Mouse (Mus musculus) testis, postnatal 10 days (tissue): ENCODE results near the gene Srsf4.
A peak's percentile ranks its signal among the peaks of the same experiment; 100 is the strongest.

Experiments
- DNase-seq: peaks from one replicate; pipeline ENCODE4 v3.0.0; 2021; ENCODE audit warnings: low spot score

Gene Srsf4

DNA sequence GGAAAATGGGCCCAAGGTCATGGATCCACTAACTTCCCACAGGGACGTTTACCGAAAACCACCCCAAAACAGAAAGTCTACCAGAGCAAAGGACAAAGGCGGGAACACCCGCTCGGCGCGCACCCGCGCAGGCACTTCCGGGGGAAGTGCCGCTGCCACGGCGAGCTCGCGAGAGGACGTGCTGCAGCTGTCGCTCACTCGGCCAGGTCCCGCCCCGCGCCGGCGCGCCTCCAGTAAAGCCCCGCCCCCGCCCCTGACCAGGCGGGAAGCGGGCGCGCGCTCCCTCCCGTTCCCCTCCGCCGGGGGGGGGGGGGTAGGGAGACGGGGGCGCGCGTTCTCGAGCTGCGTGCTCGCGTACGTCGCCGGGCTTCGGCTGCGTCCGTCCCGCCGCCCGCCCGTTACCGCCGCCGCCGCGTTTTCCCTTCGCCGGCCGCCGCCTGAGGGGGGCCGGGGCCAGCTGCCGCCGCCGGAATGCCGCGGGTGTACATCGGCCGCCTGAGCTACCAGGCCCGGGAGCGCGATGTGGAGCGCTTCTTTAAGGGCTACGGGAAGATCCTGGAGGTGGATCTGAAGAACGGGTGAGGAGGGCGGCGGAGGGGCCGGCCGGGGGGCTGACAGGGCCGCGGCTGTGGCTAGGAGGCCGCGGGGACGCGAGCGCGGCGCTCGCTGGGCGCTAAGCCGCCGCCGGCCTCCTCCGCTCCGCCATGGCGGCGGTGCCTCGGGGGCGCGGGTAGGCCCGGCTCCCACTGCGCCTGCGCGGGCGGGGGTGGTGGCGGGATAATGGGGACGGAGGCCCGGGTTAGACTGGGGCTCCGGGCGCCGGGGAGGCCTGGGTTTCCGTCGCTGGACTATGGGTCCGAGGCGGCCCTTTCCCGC is at the start of gene Srsf4:
Gene Srsf4, plus strand, starts transcription at position 325 of the 876 bp plus-strand sequence.
- DNase-seq, result peak; percentile 95

DNA sequence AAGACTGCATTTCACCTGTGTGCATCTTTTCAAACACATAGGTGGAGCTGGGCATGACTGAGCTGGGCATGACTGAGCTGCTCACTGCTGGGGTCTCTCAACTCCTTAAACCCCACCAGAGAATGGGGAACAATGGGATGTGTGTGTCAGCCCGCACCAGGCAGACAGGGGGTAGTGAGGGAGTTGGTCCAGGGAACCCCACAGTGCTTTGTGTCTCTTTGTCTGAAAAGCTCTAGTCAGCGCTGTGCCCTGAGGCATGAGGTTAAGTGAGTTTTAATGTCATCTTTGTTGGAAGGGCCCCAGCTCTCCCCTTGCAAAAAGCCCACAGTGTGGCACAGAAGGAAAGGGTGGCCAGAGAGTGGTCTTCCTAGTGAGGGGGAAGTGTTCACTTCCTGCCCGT is 48.5 kb upstream of the Srsf4 start:
- DNase-seq, result no peak

DNA sequence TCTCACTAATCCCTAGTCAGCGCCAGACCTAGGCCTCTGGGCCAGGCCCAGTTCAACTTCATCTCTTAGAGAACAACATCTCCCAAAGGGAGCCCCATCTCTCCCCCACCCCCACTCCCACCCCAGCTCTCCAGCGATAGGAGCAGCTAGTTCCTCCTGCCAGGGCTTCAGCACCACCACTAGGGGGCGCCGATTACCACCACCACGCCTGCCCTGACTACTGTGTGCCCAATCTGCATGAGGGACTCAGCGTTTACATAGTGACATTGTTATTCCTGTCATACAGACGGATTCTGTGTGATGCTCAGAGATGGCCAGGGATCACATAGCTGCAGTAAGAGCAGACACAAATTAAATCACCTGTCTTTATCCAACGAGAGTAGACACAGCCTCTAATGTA is 47.6 kb upstream of the Srsf4 start:
- no peak for DNase-seq

DNA sequence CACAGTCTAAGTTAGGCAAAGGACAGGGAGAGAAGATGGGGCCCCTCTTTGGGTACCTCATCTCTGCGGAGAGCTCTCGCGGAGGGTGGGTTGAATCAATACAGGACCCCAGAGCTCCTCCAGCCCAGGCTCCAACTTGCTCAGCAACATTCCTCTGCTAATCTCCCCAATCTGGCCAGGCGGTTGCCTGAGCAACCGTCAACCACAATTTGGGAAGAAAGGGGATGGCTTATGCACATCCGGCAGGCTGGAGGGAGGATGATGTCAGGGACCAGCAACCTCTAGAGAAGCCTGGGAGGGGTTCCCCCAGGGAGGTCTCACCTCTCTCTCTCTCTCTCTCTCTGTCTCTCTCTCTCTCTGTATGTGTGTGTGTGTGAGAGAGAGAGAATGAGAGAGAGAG is 46.5 kb upstream of the Srsf4 start:
- no peak for DNase-seq

DNA sequence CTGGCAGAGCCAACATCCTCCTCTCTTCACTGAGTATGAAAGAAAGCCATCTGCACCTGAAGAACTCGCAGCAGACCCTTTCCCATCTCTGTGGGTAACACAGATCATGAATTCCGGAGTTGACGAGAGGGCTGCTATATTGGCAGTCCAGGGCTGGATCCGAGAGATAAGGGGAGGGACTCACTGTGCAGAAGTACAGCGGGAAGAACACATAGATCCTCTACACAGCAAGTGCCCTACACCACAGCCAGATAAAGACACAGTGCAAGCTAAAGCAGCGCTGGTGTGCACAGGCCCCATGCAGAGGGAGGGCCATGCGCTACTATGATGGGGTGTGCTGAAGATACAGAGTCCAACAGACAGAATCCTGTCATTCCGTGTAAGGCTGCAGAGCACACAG is 44.3 kb upstream of the Srsf4 start:
- DNase-seq, result no peak

DNA sequence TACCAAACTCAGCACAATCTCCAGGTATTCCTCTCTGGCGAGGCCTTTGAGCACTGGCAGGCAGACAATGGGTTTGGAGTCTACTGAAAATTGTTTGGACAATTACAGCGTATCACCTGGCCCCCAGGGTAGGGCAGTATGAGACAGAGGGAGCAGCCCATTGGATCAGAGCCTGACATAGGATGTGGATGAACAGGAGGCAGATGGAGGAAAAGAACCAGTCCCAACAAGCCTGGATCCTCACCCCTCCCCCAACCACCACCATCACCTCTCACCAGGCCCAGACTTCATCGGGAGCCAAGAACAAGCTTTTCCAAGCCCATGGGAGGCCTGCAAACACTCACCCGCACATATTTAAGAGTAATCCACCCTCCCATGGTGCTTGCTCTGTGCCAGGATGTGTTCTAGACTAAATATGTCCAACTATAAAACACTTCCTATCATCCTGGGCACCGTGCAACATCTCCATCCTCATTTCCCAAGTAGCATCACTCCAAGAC is 41.8 kb upstream of the Srsf4 start:
- no peak for DNase-seq

DNA sequence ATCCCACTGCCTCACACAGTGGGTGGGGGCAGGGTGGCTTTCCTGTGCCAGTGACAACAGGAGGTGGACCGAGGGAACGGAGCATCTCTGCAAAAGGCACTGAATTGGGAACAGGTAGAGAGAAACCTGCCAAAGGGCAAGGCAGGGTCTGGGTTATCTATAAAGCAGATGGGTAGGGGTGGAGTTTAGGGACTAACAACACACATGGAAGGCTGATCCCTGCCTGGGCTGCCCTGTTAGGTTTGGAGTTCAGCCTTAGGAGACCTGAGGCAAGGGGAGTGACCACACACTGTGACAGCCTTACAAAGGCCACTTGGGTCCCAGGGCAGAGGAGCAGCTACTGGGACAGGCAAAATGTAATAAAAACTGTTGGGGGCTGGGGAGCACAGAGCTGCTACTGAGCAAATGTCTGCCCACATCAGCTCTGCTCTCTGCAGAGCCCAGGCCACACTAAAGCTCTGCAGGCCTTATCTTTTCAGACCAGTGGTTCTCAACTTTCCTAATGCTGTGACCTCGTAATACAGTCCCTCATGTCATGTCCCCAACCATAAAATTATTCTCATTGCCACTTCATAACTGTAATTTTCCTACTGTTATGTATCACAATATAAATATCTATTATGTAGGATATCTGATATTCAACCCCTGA is 40.5 kb upstream of the Srsf4 start:
- DNase-seq, result no peak

DNA sequence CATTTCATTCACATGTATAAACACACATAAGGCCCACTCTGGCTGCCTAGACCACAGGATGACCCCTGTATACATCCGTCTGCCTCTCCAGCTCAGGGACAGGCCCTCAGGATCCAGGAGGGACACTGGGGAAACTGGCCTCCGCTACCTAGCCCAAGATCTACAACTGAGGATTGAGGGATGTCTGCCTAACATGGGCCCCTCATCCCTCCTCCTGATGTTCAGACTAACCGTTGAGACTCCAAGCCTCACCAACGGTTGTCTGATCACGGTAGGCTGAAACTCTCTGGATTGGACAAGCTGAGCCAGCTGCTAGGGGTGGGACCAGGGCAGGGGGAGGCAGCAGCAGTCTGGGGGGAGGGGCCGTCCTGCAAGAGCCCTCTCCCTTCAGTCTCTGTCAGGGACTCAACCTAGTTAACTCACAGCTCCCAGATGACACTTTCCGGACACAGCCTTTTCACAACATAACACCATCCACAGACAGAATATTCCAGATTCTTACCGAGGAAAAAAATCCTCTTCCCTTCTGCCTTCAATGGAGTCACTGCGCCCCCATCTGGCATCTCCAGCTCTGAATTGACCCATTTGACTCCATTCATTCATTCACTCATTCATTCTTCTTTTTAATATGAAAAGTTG is 39.3 kb upstream of the Srsf4 start:
- peak; percentile 58 for DNase-seq

DNA sequence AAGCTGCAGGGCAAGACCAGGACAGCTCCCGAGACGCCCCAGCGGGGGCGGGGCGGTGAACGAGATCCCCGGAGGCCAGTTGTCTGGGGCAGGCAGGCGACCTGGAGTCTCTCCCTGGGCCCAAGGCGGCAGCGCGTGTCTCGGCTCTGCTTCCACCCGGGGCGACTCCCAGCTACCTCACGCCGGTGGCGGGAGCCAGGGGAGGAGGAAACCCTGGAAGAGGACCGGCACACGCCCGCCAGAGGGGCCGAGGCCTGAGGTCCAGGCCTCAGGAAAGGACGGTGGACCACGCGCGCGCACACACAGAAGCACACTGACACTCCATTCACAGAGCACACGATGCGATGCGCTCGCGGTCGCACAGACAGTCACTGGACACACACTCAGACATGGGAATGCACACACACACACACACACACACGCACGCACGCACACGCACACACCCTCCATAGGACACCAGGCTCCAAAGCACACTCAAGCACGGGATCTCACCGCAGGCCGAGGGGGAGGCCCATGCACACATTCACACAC is 37.0 kb upstream of the Srsf4 start:
- peak; percentile 60 for DNase-seq

DNA sequence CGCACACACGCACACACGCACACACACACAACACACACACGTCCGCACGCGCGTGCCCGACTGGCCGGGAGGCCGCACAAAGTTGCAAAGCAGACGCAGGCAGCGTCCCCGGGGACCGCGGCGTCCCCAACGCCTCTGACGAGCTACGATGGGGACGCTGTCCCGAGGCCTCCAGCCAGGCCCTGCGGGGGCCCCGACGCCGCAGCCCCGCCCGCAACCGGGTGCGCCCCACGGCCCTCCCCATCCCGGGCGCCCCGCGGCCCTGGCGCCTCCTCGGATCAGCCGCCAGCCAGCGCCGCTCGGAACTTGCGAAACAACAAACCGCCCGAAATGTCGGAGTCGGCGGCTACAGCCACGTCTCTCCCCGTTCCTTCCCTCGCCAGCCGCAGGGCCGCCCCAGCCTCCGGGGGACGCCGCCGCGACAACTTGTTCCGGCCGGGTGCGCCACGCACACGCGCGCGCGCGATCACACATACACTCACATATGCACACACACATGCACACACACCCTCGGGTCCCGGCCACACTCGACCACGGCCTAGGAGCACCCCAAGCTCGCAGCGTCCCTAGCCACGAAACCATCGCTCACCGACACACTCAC is 36.4 kb upstream of the Srsf4 start:
- DNase-seq, result peak; percentile 57

DNA sequence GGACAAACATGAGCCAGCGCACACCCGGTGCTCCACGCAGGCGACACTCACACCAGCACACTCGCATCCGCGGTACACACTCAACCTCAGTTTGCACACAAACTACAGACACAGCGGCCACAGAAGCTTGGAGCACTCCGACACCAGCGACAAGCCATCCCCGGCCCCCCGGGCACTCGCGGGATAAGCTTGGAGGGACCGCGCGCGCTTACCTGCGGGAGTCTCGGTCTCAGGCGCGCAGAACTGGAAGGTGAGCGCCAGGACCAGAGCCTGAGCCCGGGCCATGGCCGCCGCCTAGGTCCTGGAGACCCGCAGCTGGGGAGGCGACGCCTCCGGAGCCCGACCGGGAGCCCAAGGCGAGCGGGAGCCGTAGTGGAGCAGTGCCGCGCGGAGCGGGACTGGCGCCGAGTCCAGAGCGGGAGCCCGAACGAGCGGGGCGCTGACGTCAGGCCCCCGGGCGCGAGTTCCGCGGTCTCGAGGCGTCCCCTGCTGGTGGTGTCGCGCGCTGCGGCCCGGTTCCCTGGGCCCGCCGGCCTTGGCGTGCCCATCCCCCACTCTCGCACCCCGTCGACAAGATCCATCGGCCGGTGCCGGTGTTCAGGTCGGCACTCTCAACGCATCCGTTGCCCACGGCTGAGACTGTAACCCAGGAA is 35.4 kb upstream of the Srsf4 start, which contains the start of gene Ptpru:
Gene Ptpru, minus strand, starts transcription at position 417 of the 653 bp plus-strand sequence.
- DNase-seq, result peak; percentile 97

DNA sequence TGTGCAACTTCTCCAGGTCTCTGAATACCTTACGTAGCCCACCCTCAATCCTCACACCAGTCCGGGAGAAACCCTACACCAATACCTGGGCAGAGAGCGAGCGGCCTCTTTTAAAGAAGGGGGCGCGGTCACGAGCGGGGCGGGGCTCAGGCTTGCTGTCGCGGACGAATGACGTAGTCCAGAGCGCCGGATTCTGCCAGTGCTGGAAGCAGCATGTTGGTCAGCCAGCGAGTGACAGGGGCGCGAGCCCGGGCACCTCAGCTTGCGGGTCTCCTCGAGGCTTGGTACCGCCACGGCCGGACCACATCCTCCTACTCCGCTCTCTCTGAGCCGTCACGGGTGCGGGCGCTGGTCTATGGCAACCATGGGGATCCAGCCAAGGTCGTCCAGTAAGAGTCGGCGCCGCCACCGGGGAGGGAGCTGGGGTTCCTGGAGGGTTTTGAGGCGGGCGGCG is 30.1 kb upstream of the Srsf4 start, which contains the start of gene Mecr:
Gene Mecr, plus strand, starts transcription at position 181 of the 454 bp plus-strand sequence.
- DNase-seq, result peak; percentile 98

DNA sequence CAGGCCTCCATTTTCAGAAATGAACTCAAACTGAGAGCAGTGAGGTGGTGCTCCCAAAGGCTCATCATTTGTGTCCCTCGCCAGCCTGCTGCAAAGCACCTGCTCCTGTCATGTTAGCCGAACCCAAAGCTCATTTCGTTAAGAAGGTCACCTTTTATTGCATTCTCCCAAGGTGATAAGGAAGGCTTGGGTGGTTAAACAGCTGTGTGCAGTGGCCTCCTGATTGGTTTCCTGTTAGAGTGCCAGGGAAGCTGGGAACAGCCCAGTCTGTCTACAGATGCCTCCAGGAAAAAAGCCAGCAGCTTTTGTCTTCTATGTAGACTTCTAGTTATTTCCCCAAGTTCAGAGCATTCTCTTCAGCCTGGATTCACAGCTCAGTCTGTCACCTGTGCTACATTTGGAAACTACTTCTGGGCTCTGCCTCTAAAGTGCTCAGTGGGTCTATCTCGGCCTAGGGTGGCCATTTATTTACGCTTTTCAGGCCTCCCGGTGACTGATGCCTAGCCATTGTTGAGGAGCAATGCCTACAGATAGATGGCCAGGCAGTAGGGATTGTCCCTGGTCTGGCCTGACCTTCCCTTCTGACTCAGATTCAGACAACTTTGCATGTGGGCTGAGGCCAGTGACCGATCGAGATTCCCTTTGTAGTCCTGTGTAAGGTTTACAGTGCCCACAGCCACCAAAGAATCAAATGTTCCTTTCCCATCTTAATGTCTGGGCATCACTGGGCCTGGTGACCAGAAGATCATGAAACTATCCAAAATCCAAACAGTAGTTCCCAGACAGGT is 27.2 kb upstream of the Srsf4 start:
- DNase-seq, result no peak

DNA sequence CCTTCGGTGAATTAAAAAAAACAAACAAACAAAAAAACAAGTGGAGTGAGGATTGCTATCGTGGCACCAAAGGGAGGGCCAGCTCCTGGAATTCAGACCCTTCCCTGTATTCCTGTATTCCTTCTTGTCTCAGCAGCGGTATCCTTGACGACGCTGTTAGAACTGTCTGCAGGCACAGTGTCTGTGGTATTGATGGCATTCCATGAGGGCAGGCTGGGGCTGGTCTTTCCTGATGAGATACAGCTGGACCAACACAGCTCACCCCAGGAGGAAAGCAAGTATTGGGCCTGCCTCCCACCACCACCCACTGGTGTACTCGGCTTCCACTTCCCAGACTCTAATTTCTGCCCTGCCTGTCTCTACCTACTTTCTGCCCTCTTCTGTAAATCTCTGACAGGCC is 25.3 kb upstream of the Srsf4 start:
- no peak for DNase-seq

DNA sequence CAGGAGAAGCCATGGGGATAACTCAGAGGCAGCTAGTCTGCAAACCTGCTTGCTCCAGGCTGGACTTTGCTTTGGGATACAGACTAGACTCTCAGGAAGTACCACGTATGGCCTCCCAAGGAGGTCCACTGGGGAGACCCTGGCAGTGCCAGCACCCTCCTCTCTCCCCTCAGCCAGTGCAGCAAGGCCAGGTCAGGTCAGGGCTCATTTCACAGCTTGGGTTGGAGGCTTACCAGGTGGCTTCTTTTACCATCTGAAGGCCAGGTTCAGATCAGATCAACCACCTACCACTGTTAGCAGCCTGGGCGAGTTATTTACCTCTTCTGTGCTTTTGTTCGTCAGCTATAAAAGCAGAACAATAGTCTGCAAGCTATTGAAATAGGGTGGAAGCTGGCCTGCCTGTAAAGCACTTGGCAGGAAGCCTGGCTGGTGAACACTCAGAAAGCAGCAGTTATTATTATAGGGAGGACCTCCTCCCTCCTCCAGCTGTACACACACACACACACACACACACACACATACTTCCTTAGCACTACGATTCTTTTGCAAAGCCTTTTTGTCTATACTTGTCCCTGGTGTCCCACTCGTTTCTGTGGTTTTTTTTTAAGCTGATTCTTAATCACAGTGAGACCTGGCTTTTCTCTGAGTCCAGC is 23.3 kb upstream of the Srsf4 start:
- no peak for DNase-seq

DNA sequence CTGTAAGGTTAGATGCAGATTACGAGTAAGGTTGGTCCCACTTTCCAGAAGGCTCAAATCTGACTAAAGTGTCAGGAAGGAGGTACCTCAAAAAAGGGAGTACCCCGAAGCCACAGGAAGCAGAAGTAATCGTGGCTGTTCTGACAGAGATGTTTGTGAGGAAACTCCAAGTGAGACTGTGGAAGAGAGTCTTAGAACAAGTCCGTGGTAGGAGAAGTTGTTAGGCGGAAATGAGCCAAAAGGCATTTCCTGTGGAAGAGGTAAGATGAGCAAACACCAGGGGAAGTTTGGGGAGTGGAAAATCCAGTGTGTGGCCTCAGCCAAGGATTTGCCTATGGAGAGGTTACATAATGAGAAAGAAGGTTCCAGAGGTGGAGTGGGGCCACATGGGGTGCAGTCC is 18.5 kb upstream of the Srsf4 start:
- no peak for DNase-seq

DNA sequence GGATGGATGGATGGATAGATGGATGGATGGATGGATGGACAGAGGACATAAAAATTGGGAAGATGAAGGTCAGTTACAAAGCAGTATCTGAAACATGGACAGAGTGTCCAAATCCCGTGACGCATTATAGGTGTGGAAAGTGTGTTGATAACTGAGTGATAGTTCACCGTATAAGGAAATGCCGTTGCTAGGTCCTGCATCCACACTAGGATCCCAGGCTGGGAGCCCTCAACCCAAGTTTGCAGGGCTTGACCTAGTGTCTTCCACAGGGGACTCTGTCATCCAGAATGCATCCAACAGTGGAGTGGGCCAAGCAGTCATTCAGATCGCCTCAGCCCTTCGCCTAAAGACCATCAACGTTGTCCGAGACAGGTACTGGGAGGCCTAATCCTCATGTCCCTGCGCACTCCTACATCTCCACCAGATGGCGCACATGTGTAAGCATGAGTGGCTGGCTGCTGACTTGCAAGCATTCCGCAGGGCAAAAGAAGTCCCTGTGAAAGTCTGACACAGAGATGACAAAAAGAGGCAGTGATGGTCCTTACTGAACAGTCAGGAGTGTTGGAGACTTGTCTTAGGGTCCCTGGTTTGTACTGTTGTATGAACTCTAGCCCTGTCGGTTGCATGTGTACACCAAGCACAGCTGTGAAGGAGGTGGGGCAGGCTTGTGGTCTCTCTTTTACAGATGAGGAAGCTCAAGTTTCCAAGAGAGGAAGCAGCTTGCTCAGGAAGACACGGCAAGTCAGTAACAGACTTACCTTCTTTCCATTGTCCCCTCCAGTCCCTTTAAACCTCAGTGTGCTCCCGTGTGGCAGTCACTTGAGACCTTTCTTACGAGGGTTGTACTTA is 12.7 kb upstream of the Srsf4 start:
- DNase-seq, result peak; percentile 88

DNA sequence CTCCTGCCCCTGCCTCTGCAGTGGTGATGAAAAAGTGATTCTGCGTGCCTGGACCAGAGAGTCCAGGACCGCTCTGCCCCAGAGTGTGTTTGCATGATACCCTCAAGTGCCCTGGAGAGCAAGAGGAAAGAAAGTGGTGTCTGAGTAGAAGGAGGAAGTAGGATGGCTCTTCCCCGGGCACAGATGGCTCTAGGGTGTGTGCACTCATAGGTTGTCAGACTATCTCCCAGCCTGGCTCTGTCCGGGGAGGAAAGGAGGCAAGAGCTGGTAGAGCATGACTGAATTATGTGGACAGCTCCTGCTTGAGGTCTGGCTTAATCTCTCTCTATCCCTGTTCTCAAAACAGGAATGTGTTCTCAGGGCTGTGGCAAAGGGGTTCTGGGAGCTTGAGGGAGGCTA is 12.1 kb upstream of the Srsf4 start:
- DNase-seq, result no peak

DNA sequence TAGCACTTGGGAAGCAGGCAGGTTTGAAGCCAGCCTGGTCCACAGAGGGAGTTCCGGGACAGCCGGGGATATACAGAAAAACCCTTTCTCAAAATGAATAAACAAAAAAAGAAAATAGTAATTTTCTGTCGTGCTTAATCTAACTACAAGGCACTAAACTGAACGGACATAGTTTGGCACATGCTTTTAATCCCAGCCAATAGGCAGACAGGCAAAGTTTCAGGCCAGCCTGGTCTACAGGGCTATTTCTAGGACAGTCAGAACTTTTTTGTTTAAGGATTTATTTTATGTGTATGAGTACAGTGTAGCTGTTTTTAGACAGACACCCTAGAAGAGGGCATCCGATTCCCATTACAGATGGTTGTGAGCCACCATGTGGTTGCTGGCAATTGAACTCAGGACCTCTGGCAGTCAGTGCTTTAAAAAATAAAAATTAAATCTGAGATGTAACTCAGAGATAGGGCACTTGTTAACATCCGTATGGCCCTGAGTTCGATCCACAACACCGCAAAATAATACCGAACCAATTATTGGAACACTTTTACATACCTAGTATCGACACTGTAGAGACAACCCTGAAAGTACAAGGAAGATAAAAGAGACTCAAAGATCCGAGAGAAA is 635 bp upstream of the Srsf4 start:
- no peak for DNase-seq
